Mouse (Mus musculus): ENCODE data around the gene Nosip.

The Nosip gene

GRCm38 (mm10) chr7:45036702-45037101 lies 25.5 kb upstream of the Nosip start:
- no peak for DNase-seq

GRCm38 (mm10) chr7:45037720-45038361 lies 24.4 kb upstream of the Nosip start:
- DNase-seq = peak; percentile 10

GRCm38 (mm10) chr7:45038411-45038810 lies 23.8 kb upstream of the Nosip start:
- no peak for DNase-seq

- no peak for DNase-seq
Measured at GRCm38 (mm10) chr7:45040851-45041250, 21.4 kb upstream of the Nosip start.

- no peak for DNase-seq
Measured at GRCm38 (mm10) chr7:45043307-45043706, 18.9 kb upstream of the Nosip start.

GRCm38 (mm10) chr7:45045741-45046140 lies 16.5 kb upstream of the Nosip start:
- no peak for DNase-seq

- DNase-seq = no peak
Measured at GRCm38 (mm10) chr7:45046853-45047350, 15.3 kb upstream of the Nosip start.

- no peak for DNase-seq
Measured at GRCm38 (mm10) chr7:45047491-45047890, 14.7 kb upstream of the Nosip start.

GRCm38 (mm10) chr7:45048001-45048890 lies 14.0 kb upstream of the Nosip start:
- DNase-seq = no peak

- no peak for DNase-seq
Measured at GRCm38 (mm10) chr7:45048923-45049657, 13.1 kb upstream of the Nosip start.

GRCm38 (mm10) chr7:45050945-45051600 lies 11.2 kb upstream of the Nosip start:
- DNase-seq = peak; percentile 86

- no peak for DNase-seq
Measured at GRCm38 (mm10) chr7:45051601-45051974, 10.6 kb upstream of the Nosip start.

GRCm38 (mm10) chr7:45052181-45052861 lies 9.9 kb upstream of the Nosip start:
- DNase-seq = no peak

- no peak for DNase-seq
Measured at GRCm38 (mm10) chr7:45052862-45053116, 9.4 kb upstream of the Nosip start, which contains the start of gene Prr12. TSS of gene Prr12 (minus strand) at chr7:45052881.

GRCm38 (mm10) chr7:45053117-45053930 lies 8.9 kb upstream of the Nosip start:
- peak; percentile 74 for DNase-seq

GRCm38 (mm10) chr7:45053931-45054510 lies 8.2 kb upstream of the Nosip start:
- peak; percentile 99 for DNase-seq

GRCm38 (mm10) chr7:45056329-45056971 lies 5.8 kb upstream of the Nosip start:
- DNase-seq = no peak

- no peak for DNase-seq
Measured at GRCm38 (mm10) chr7:45056972-45057348, 5.3 kb upstream of the Nosip start.

- no peak for DNase-seq
Measured at GRCm38 (mm10) chr7:45058607-45059571, 3.3 kb upstream of the Nosip start.
